Mouse (Mus musculus) natural killer cell, adult 2 months (primary cell): ENCODE data around the gene Pde4d.

Source experiments
- DNase-seq, 2 experiments: peaks; one replicate each; pipeline ENCODE4 v3.0.0; 2022; ENCODE audit warnings: low spot score in 2 of 2

Gene Pde4d

GRCm38 (mm10) chr13:109821725-109822412 is 1372.1 kb downstream of the Pde4d start:
- peak in 1 of 2 experiments; percentile 9 for DNase-seq

- DNase-seq: peak; percentile 91 to 92
Observed at GRCm38 (mm10) chr13:109822413-109823298, 1372.9 kb downstream of the Pde4d start.

- DNase-seq: no peak
Observed at GRCm38 (mm10) chr13:109823307-109824031, 1373.7 kb downstream of the Pde4d start.

- no peak for DNase-seq
Observed at GRCm38 (mm10) chr13:109825891-109826290, 1376.1 kb downstream of the Pde4d start.

GRCm38 (mm10) chr13:109827341-109827740 is 1377.6 kb downstream of the Pde4d start:
- DNase-seq: no peak

- DNase-seq: no peak
Observed at GRCm38 (mm10) chr13:109827909-109828308, 1378.2 kb downstream of the Pde4d start.

- DNase-seq: no peak
Observed at GRCm38 (mm10) chr13:109829444-109829843, 1379.7 kb downstream of the Pde4d start.

- DNase-seq: no peak
Observed at GRCm38 (mm10) chr13:109834935-109835334, 1385.2 kb downstream of the Pde4d start.

- peak in 1 of 2 experiments; percentile 27 for DNase-seq
Observed at GRCm38 (mm10) chr13:109837453-109837852, 1387.7 kb downstream of the Pde4d start.

GRCm38 (mm10) chr13:109837921-109838320 is 1388.2 kb downstream of the Pde4d start:
- DNase-seq: no peak

- no peak for DNase-seq
Observed at GRCm38 (mm10) chr13:109840251-109840650, 1390.5 kb downstream of the Pde4d start.

GRCm38 (mm10) chr13:109841140-109841822 is 1391.5 kb downstream of the Pde4d start:
- no peak for DNase-seq

- no peak for DNase-seq
Observed at GRCm38 (mm10) chr13:109842982-109843381, 1393.2 kb downstream of the Pde4d start.

GRCm38 (mm10) chr13:109844828-109845227 is 1395.1 kb downstream of the Pde4d start:
- DNase-seq: peak in 1 of 2 experiments; percentile 25

GRCm38 (mm10) chr13:109863826-109864225 is 1414.1 kb downstream of the Pde4d start:
- no peak for DNase-seq

- no peak for DNase-seq
Observed at GRCm38 (mm10) chr13:109864311-109864710, 1414.6 kb downstream of the Pde4d start.

- DNase-seq: no peak
Observed at GRCm38 (mm10) chr13:109880392-109880791, 1430.6 kb downstream of the Pde4d start.

- no peak for DNase-seq
Observed at GRCm38 (mm10) chr13:109881161-109881857, 1431.6 kb downstream of the Pde4d start.

- DNase-seq: no peak
Observed at GRCm38 (mm10) chr13:109883636-109884035, 1433.9 kb downstream of the Pde4d start.

GRCm38 (mm10) chr13:109884812-109885211 is 1435.1 kb downstream of the Pde4d start:
- no peak for DNase-seq

- DNase-seq: no peak
Observed at GRCm38 (mm10) chr13:109888293-109888692, 1438.5 kb downstream of the Pde4d start.
